In the genomic region with DNA sequence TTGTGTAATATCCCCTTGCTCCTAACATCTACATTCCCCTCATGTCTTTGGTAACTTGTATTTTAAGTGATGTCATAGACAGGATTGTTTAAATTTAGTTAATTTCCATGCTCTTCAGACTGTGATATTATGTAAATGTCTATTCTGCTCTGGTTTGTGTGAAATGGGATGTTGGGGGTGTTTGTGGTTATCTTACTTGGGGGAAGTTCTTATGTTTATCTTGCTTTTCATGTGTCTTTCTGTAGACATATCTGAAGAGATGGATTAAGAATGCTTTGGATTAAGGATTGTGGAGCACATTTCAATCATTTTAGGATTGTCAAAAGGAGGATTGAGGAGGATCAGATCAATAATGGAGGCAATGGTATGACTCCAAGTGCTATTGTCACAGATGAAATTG, we compare ENCODE assay signal across 9 mouse cellular contexts. TPM values are rescaled to one million over a fixed set of nuclear protein-coding genes. Genes with fewer than 3 reads are reported as not detected.
DNase-seq lines count a peak whose midpoint lies in the region; ATAC-seq and TF ChIP-seq lines count a peak whose summit lies in the region.
"Had no signal": no experiment of that assay in that cellular context is flagged by ENCODE, and none has a peak within 500 bp of the region (broad histone marks: within the 10 kb centered on the region; RNA-seq: fewer than 3 reads in every experiment).

No protein-coding gene starts in this region.

- intact Hi-C loops in heart, adult 2 months (cut with DNase I): loop anchor here (5.0 kb wide), 1 partner anchor 773 kb away; no protein-coding TSS in a partner anchor

- H3K79me2 ChIP-seq in heart, adult 2 months (replicated peaks; ENCODE audit: control insufficient read depth, insufficient read depth, low read length): peaks cover 3% of the 10 kb centered on the region
- H3K79me2 ChIP-seq in macrophage (ENCODE audit: inconsistent target): peaks cover 57% of the 10 kb centered on the region

- H3K27me3 ChIP-seq in heart, adult 2 months (ENCODE audit: control insufficient read depth, insufficient read depth, low read length): no peaks in the 10 kb centered on the region
- no peaks in the 10 kb centered on the region for H3K27me3 ChIP-seq in E14TG2a.4 (ENCODE audit: insufficient read depth, low read length)
- no peaks in the 10 kb centered on the region for H3K27me3 ChIP-seq in hindbrain, embryonic 11.5 days (ENCODE audit: control insufficient read depth, insufficient read depth, low read length)

- TF ChIP-seq POLR2A in heart, adult 2 months (IDR thresholded peaks at IDR 0.05; ENCODE audit: insufficient read depth, low read depth, low read length): no peak

- H3K9me3 ChIP-seq in E14TG2a.4 (ENCODE audit: low read length): no peaks in the 10 kb centered on the region
- no peaks in the 10 kb centered on the region for H3K9me3 ChIP-seq in hindbrain, embryonic 11.5 days (ENCODE audit: control insufficient read depth, low read length)

- H3K36me3 ChIP-seq in heart, adult 2 months (ENCODE audit: control insufficient read depth, insufficient read depth, low read length): peaks cover 32% of the 10 kb centered on the region
- H3K36me3 ChIP-seq in E14TG2a.4 (ENCODE audit: insufficient read depth, low read length) (peaks cover 60% of the 10 kb centered on the region), macrophage (ENCODE audit: inconsistent target) (peaks cover 12% of the 10 kb centered on the region; the same call in 1 of the 2 replicates)
- peaks cover 3% of the 10 kb centered on the region; the same call in 1 of the 2 replicates for H3K36me3 ChIP-seq in hindbrain, embryonic 11.5 days (ENCODE audit: control insufficient read depth, insufficient read depth, low read length)

- TF ChIP-seq EP300 in heart, adult 2 months (IDR thresholded peaks at IDR 0.05; ENCODE audit: insufficient read depth, low read depth, low read length): no peak

- ATAC-seq in hindbrain, embryonic 11.5 days (ENCODE audit: low FRiP score): no peak

- H3K27ac ChIP-seq in heart, adult 2 months: peak overlapping the region; percentile 99; the same call in 1 of the 2 replicates
- no peak overlapping the region for H3K27ac ChIP-seq in hindbrain, embryonic 11.5 days (ENCODE audit: low read depth, low read length)
- no peak overlapping the region for H3K27ac ChIP-seq in macrophage

- no peak overlapping the region for H3K9ac ChIP-seq in heart, adult 2 months (ENCODE audit: low read depth, low read length)
- H3K9ac ChIP-seq in hindbrain, embryonic 11.5 days (ENCODE audit: low read depth, low read length): no peak overlapping the region

- no peak for DNase-seq in heart, adult 2 months
- no peak for DNase-seq in heart, postnatal 4 days
- DNase-seq in hindbrain, embryonic 11.5 days (ENCODE audit: low spot score): no peak
- DNase-seq in ovary, adult 18-20 months (ENCODE audit: low spot score): no peak
- no peak for DNase-seq in right cerebral cortex, adult 18-20 months
- no peak for DNase-seq in urinary bladder, postnatal 14 days (ENCODE audit: low spot score)
- DNase-seq: gastrocnemius, postnatal 10 days had no signal

- H3K4me2 ChIP-seq in hindbrain, embryonic 11.5 days (replicated peaks; ENCODE audit: low read depth, low read length): peak overlapping the region; percentile 84

- H3K4me3 ChIP-seq in heart, adult 2 months: no peak overlapping the region
- peak overlapping the region; percentile 96 for H3K4me3 ChIP-seq in E14TG2a.4 (replicated peaks; ENCODE audit: low read length)
- H3K4me3 ChIP-seq in hindbrain, embryonic 11.5 days (ENCODE audit: low read depth, low read length): peak overlapping the region; percentile 92
- H3K4me3 ChIP-seq in macrophage (ENCODE audit: inconsistent target): peak overlapping the region; percentile 63; the same call in 1 of the 2 replicates

- H3K4me1 ChIP-seq in heart, adult 2 months (ENCODE audit: control insufficient read depth, insufficient read depth, low read length): peaks cover 6% of the 10 kb centered on the region
- peaks cover 45% of the 10 kb centered on the region for H3K4me1 ChIP-seq in E14TG2a.4 (replicated peaks; ENCODE audit: low read depth, low read length)
- H3K4me1 ChIP-seq in hindbrain, embryonic 11.5 days (replicated peaks; ENCODE audit: control insufficient read depth, insufficient read depth, low read length): no peaks in the 10 kb centered on the region

- no peak for TF ChIP-seq CTCF in heart, adult 2 months (IDR thresholded peaks at IDR 0.05)
- no peak for TF ChIP-seq CTCF in E14TG2a.4 (conservative IDR thresholded peaks at IDR 0.05; ENCODE audit: low read length)

RNA-seq across cellular contexts. Expression of a gene that starts 2.6 kb away (rescaled TPM):
- total RNA-seq in heart, adult 2 months (2021): 10 to 100 TPM; 99.5 to 99.7 TPM
- polyA plus RNA-seq in heart, adult 2 months (2012; rRNA removed): 39.3 and 86.5 TPM in 2 replicates
- 100 to 1,000 TPM; 207 to 224 TPM for total RNA-seq in heart, postnatal 4 days (2021)
- 493 and 503 TPM in 2 replicates for polyA plus RNA-seq in hindbrain, embryonic 11.5 days (2014; fragmentation: Nextera tagmentation; extraction: Ambion mirVana)
- 100 to 1,000 TPM in 15 of 26 experiments, 10 to 100 TPM in 11; 52.3 to 254 (median 106) TPM for total RNA-seq in macrophage (2018; cell fraction: chromatin; rRNA removed)
- total RNA-seq in macrophage (2018; cell fraction: cytosol; rRNA removed): 100 to 1,000 TPM in 4 of 26 experiments, 10 to 100 TPM in 22; 73.1 to 109 (median 89.7) TPM
- total RNA-seq in macrophage (2018; cell fraction: nucleus; rRNA removed): 100 to 1,000 TPM in 17 of 26 experiments, 10 to 100 TPM in 9; 70.6 to 242 (median 110) TPM
- 77.7 to 105 TPM (median 79.2 TPM) in 3 replicates for polyA plus RNA-seq in macrophage (2018)

RNA-seq across cellular contexts. Expression of a gene that starts 18.3 kb away (rescaled TPM):
- total RNA-seq in heart, adult 2 months (2021): 10 to 100 TPM; 37.9 to 49.8 TPM
- 22.6 and 34.5 TPM in 2 replicates for polyA plus RNA-seq in heart, adult 2 months (2012; rRNA removed)
- total RNA-seq in heart, postnatal 4 days (2021): 10 to 100 TPM; 36.7 to 41.3 TPM
- 77.7 and 80.7 TPM in 2 replicates for polyA plus RNA-seq in hindbrain, embryonic 11.5 days (2014; fragmentation: Nextera tagmentation; extraction: Ambion mirVana)
- 100 to 1,000 TPM in 2 of 26 experiments, 10 to 100 TPM in 23, 1 to 10 TPM in 1; 9.5 to 112 (median 16.5) TPM for total RNA-seq in macrophage (2018; cell fraction: chromatin; rRNA removed)
- total RNA-seq in macrophage (2018; cell fraction: cytosol; rRNA removed): 10 to 100 TPM; 11.5 to 42.6 (median 17.7) TPM
- total RNA-seq in macrophage (2018; cell fraction: nucleus; rRNA removed): 100 to 1,000 TPM in 2 of 26 experiments, 10 to 100 TPM in 24; 14.5 to 149 (median 23.2) TPM
- polyA plus RNA-seq in macrophage (2018): 12.2 to 18.4 TPM (median 14.4 TPM) in 3 replicates

RNA-seq across cellular contexts. Expression of a gene that starts 48.1 kb away (rescaled TPM):
- 10 to 100 TPM; 49.8 to 55.0 TPM for total RNA-seq in heart, adult 2 months (2021)
- polyA plus RNA-seq in heart, adult 2 months (2012; rRNA removed): 36.2 and 38.7 TPM in 2 replicates
- 10 to 100 TPM; 39.5 to 40.0 TPM for total RNA-seq in heart, postnatal 4 days (2021)
- 17.6 TPM in 2 replicates for polyA plus RNA-seq in hindbrain, embryonic 11.5 days (2014; fragmentation: Nextera tagmentation; extraction: Ambion mirVana)
- total RNA-seq in macrophage (2018; cell fraction: chromatin; rRNA removed): 10 to 100 TPM in 17 of 26 experiments, 1 to 10 TPM in 9; 3.5 to 73.4 (median 15.4) TPM
- 1 to 10 TPM in 22 of 26 experiments, under 1 TPM in 4; 0.48 to 4.6 (median 1.9) TPM for total RNA-seq in macrophage (2018; cell fraction: cytosol; rRNA removed)
- 10 to 100 TPM in 6 of 26 experiments, 1 to 10 TPM in 20; 1.5 to 26.6 (median 5.2) TPM for total RNA-seq in macrophage (2018; cell fraction: nucleus; rRNA removed)
- polyA plus RNA-seq in macrophage (2018): 0.95 to 2.5 TPM (median 2.2 TPM) in 3 replicates
